Mouse (Mus musculus) hindbrain, embryonic 14.5 days (tissue): ENCODE results near the gene Ubqln5. TPM values are rescaled to one million over a fixed set of nuclear protein-coding genes. Genes with fewer than 3 reads are reported as not detected.

Experiments
- ATAC-seq: fragments of 200-750 bp; cut with Nextera tagmentation; 2 replicates; pipeline ENCODE4 v1.8.0; 2017; ENCODE audit warnings: moderate number of reproducible peaks, mild to moderate bottlenecking, moderate TSS enrichment, moderate library complexity; ENCODE audit not compliant: low FRiP score
- DNase-seq: peaks from one replicate; pipeline ENCODE4 v3.0.0-alpha.2; 2015; ENCODE audit warnings: low spot score
- H3K27ac ChIP-seq: fragments of 300-500 bp; sonication (generic); 2 replicates; pipeline ENCODE4 v1.5.1; 2014; ENCODE audit warnings: mild to moderate bottlenecking, moderate library complexity
- H3K27me3 ChIP-seq: fragments of 300-500 bp; sonication (generic); 2 replicates; pipeline ENCODE4 v1.6.1; 2014; ENCODE audit warnings: mild to moderate bottlenecking, low read length, mixed read lengths; ENCODE audit not compliant: control insufficient read depth, insufficient read depth
- H3K36me3 ChIP-seq: fragments of 300-500 bp; sonication (generic); replicated peaks from 2 replicates; pipeline ENCODE4 v1.6.1; 2014; ENCODE audit not compliant: control insufficient read depth, insufficient read depth
- H3K4me1 ChIP-seq: fragments of 300-500 bp; sonication (generic); replicated peaks from 2 replicates; pipeline ENCODE4 v1.6.1; 2014; ENCODE audit warnings: antibody characterized with exemption, low read length, mixed read lengths; ENCODE audit not compliant: control insufficient read depth, insufficient read depth
- H3K4me2 ChIP-seq: fragments of 300-500 bp; sonication (generic); replicated peaks from 2 replicates; pipeline ENCODE4 v1.6.1; 2014; ENCODE audit warnings: mild to moderate bottlenecking, moderate library complexity
- H3K4me3 ChIP-seq: fragments of 300-500 bp; sonication (generic); replicated peaks from 2 replicates; pipeline ENCODE4 v1.5.1; 2014; ENCODE audit warnings: mild to moderate bottlenecking, low read length
- H3K9ac ChIP-seq: fragments of 300-500 bp; sonication (generic); 2 replicates; pipeline ENCODE4 v1.6.1; 2014
- H3K9me3 ChIP-seq: fragments of 300-500 bp; sonication (generic); 2 replicates; pipeline ENCODE4 v1.6.1; 2016; ENCODE audit warnings: low read length; ENCODE audit not compliant: control insufficient read depth
- WGBS: fragments of 180-500 bp; shearing (Covaris S2); extraction: QIAGEN DNeasy Blood & Tissue Kit; methylation state at CpG from one replicate; pipeline ENCODE4 v1.1.7; 2014; 5-methylcytosine and 5-hydroxymethylcytosine counted together
- polyA plus RNA-seq: library from polyadenylated mRNA; unstranded; fragments of >200 nt; fragmentation: Nextera tagmentation; extraction: Ambion mirVana; gene quantifications from 2 replicates; pipeline ENCODE4 v1.2.1, GENCODE M21; 2014

Ubqln5 gene
- polyA plus RNA-seq, 1 experiment from 2014 or later, result not detected

DNA sequence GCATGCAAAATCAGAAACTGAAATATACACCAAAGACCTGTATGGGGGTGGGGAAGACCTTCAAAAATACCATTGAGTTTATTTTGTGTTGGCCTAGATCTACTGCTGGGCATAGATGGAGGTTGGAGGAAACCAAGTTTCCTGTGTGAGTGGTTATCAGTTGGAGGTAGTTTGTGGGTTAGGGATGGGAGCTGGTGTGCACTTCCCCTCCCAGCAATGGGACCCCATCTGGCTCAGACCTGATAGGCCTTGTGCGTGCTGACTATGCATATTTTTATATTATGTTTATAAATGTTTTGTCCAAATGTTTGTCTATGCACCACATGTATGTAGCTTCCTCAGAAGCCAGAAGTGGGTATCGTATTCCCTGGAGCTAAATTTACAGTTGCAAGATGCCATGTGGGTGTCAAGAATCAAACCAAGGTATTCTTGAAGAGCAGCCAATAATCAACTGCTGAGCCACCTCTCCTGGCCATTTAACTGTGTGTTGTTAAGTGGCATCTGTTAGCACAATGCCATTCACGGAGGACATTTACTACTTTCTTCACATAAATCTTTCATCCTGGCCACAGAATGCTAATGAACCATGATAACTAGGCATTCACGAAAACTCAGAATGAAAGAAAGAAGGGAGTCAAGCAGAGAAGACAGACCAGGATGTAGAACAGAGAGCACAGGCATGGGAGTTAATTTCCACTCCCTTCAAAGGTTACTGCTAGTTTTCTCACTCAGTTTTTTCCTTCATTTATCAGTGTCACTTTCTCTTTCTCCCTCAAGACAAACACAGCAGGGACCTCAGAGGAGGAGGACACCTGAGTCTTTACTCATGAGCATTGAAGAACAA is 25.5 kb downstream of the Ubqln5 start:
- Histone ChIP-seq H3K27me3 (no peaks in the 10 kb centered on the region), H3K4me1 (no peaks in the 10 kb centered on the region), H3K27ac (no peak overlapping the region), H3K9ac (no peak overlapping the region), H3K4me2 (no peak overlapping the region), H3K4me3 (no peak overlapping the region), H3K36me3 (no peaks in the 10 kb centered on the region), H3K9me3 (no peaks in the 10 kb centered on the region)
- DNase-seq, result no peak
- WGBS, result 51% methylated on average over 4 of the region's 4 CpGs
- no peak for ATAC-seq

DNA sequence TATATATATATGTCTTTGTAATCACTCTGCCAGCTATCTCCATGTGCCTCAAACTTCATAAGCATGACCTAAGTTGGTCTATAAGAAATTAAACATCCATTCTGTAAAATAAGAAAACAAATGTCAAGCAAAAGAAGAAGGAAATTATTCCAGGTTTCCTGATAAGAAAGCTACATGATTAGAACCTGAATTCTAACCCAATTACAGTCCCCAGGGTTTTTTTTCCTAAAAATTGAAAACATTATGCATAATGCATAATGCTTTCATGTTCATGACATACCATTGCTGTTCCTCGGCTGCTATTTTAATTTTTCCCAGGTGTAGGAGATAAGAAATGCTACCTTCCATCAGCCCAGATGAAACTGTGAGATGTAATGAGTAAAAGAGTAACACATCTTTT is 44.3 kb downstream of the Ubqln5 start, which contains the start of gene Olfr645:
Olfr645 (minus strand) TSS at position 101 of the 400 bp plus-strand sequence.
- Histone ChIP-seq H3K4me3 (no peak within 1 kb of the TSS), H3K36me3 (no peaks in the 10 kb centered on the region), H3K4me1 (no peaks in the 10 kb centered on the region), H3K9ac (no peak within 1 kb of the TSS), H3K27ac (no peak within 1 kb of the TSS), H3K27me3 (no peaks in the 10 kb centered on the region), H3K4me2 (no peak within 1 kb of the TSS), H3K9me3 (no peaks in the 10 kb centered on the region)
- WGBS, result 73% methylated on average over 1 of the region's 1 CpGs
- ATAC-seq (no peak), DNase-seq (no peak)

Other genes with a start within 250 kb of the Ubqln5 start
- gene Olfr66, start 243.6 kb downstream of the Ubqln5 start, polyA plus RNA-seq, result not detected in 2 replicates
- gene Olfr64, start 235.3 kb downstream of the Ubqln5 start, polyA plus RNA-seq, result not detected in 2 replicates
- gene Olfr65, start 226.3 kb downstream of the Ubqln5 start, polyA plus RNA-seq, result not detected in 2 replicates
- gene Olfr631, start 201.0 kb downstream of the Ubqln5 start, polyA plus RNA-seq, result not detected in 2 replicates
- not detected in 2 replicates for gene Olfr632, start 195.5 kb downstream of the Ubqln5 start, polyA plus RNA-seq
- not detected in 2 replicates for gene Olfr633, start 185.4 kb downstream of the Ubqln5 start, polyA plus RNA-seq
- gene Olfr635, start 158.7 kb downstream of the Ubqln5 start, polyA plus RNA-seq, result not detected in 2 replicates
- not detected in 2 replicates for gene Olfr638, start 131.1 kb downstream of the Ubqln5 start, polyA plus RNA-seq
- gene Olfr639, start 112.5 kb downstream of the Ubqln5 start, polyA plus RNA-seq, result 0.03 TPM in 1 of 2 replicates, not detected in the other
- not detected in 2 replicates for gene Olfr640, start 104.3 kb downstream of the Ubqln5 start, polyA plus RNA-seq
- gene Olfr641, start 94.4 kb downstream of the Ubqln5 start, polyA plus RNA-seq, result not detected in 2 replicates
- gene Olfr642, start 77.2 kb downstream of the Ubqln5 start, polyA plus RNA-seq, result not detected in 2 replicates
- gene 4930516K23Rik, start 68.4 kb downstream of the Ubqln5 start, polyA plus RNA-seq, result not detected in 2 replicates
- not detected in 2 replicates for gene Olfr644, start 58.0 kb downstream of the Ubqln5 start, polyA plus RNA-seq
- not detected in 2 replicates for gene Olfr645, start 44.4 kb downstream of the Ubqln5 start, polyA plus RNA-seq
- gene Olfr646, start 25.0 kb downstream of the Ubqln5 start, polyA plus RNA-seq, result not detected in 2 replicates
- gene Olfr643, start 7.6 kb upstream of the Ubqln5 start, polyA plus RNA-seq, result not detected in 2 replicates
- not detected in 2 replicates for gene Ubqln3, start 13.5 kb upstream of the Ubqln5 start, polyA plus RNA-seq
- not detected in 2 replicates for gene Ubqlnl, start 20.7 kb upstream of the Ubqln5 start, polyA plus RNA-seq
- not detected in 2 replicates for gene Olfm5, start 35.0 kb upstream of the Ubqln5 start, polyA plus RNA-seq
- gene Olfr648, start 53.6 kb upstream of the Ubqln5 start, polyA plus RNA-seq, result 0.63 and 0.66 TPM in 2 replicates
- gene Olfr649, start 66.2 kb upstream of the Ubqln5 start, polyA plus RNA-seq, result not detected in 2 replicates
- gene Trim6, start 89.0 kb upstream of the Ubqln5 start, polyA plus RNA-seq, result 0.13 and 0.20 TPM in 2 replicates
- 1.0 and 1.3 TPM in 2 replicates for gene Trim34a, start 114.6 kb upstream of the Ubqln5 start, polyA plus RNA-seq
- gene Trim5, start 158.3 kb upstream of the Ubqln5 start, polyA plus RNA-seq, result 0.12 and 0.44 TPM in 2 replicates
- 1.6 and 2.2 TPM in 2 replicates for gene Trim12a, start 185.6 kb upstream of the Ubqln5 start, polyA plus RNA-seq
- gene Trim34b, start 199.6 kb upstream of the Ubqln5 start, polyA plus RNA-seq, result not detected in 2 replicates
- gene Trim12c, start 223.5 kb upstream of the Ubqln5 start, polyA plus RNA-seq, result 0.94 and 1.4 TPM in 2 replicates
- not detected in 2 replicates for gene Trim30b, start 240.1 kb upstream of the Ubqln5 start, polyA plus RNA-seq